Mouse (Mus musculus) limb, embryonic 14.5 days (tissue): ENCODE results near the gene Wdr83. TPM values are rescaled to one million over a fixed set of nuclear protein-coding genes. Genes with fewer than 3 reads are reported as not detected.

ENCODE experiments used
- ATAC-seq: fragments of 200-750 bp; cut with Nextera tagmentation; 2 replicates; pipeline ENCODE4 v1.8.0; 2017; ENCODE audit warnings: low read depth, moderate number of reproducible peaks, moderate TSS enrichment; ENCODE audit not compliant: low FRiP score
- DNase-seq: peaks from one replicate; pipeline ENCODE4 v3.0.0-alpha.2; 2015; ENCODE audit warnings: low spot score
- H3K27ac ChIP-seq: fragments of 300-500 bp; sonication (generic); replicated peaks from 2 replicates; pipeline ENCODE4 v1.5.1; 2014; ENCODE audit warnings: low read depth, mild to moderate bottlenecking, low read length, moderate library complexity, mixed read lengths
- H3K27me3 ChIP-seq: fragments of 300-500 bp; sonication (generic); 2 replicates; pipeline ENCODE4 v1.6.1; 2014; ENCODE audit warnings: low read length, mixed read lengths; ENCODE audit not compliant: control insufficient read depth, insufficient read depth
- H3K36me3 ChIP-seq: fragments of 300-500 bp; sonication (generic); 2 replicates; pipeline ENCODE4 v1.6.1; 2014; ENCODE audit warnings: mild to moderate bottlenecking, low read length, moderate library complexity, mixed read lengths; ENCODE audit not compliant: control insufficient read depth, insufficient read depth
- H3K4me1 ChIP-seq: fragments of 300-500 bp; sonication (generic); 2 replicates; pipeline ENCODE4 v1.6.1; 2014; ENCODE audit warnings: antibody characterized with exemption, low read length, mixed read lengths; ENCODE audit not compliant: control insufficient read depth, insufficient read depth
- H3K4me2 ChIP-seq: fragments of 300-500 bp; sonication (generic); replicated peaks from 2 replicates; pipeline ENCODE4 v1.6.1; 2014; ENCODE audit warnings: low read depth, mild to moderate bottlenecking, low read length, moderate library complexity; ENCODE audit not compliant: severe bottlenecking
- H3K4me3 ChIP-seq: fragments of 300-500 bp; sonication (generic); replicated peaks from 2 replicates; pipeline ENCODE4 v1.5.1; 2014; ENCODE audit warnings: low read length
- H3K9ac ChIP-seq: fragments of 300-500 bp; sonication (generic); 2 replicates; pipeline ENCODE4 v1.6.1; 2014; ENCODE audit warnings: mild to moderate bottlenecking, low read depth, low read length, moderate library complexity; ENCODE audit not compliant: severe bottlenecking
- H3K9me3 ChIP-seq: fragments of 300-500 bp; sonication (generic); 2 replicates; pipeline ENCODE4 v1.6.1; 2016; ENCODE audit warnings: low read length; ENCODE audit not compliant: control insufficient read depth
- POLR2A ChIP-seq: fragments of 200-500 bp; IDR thresholded peaks from 2 replicates; pipeline ENCODE4 v1.8.0; 2012; ENCODE audit warnings: inconsistent platforms, mild to moderate bottlenecking, moderate library complexity, borderline replicate concordance; ENCODE audit not compliant: insufficient read depth, insufficient read length; ENCODE audit errors: extremely low read depth
- WGBS: fragments of 180-500 bp; shearing (Covaris S2); extraction: QIAGEN DNeasy Blood & Tissue Kit; methylation state at CpG from one replicate; pipeline ENCODE4 v1.1.7; 2014; 5-methylcytosine and 5-hydroxymethylcytosine counted together
- microRNA-seq: library from miRNA; unstranded; fragments of <30 nt; microRNA quantifications from one replicate; pipeline ENCODE4, GENCODE M21; 2016
- polyA plus RNA-seq, 2 experiments: library from polyadenylated mRNA; depleted of rRNA in 1 of 2; stranded (reverse) in 1 of 2; unstranded in 1 of 2; fragments of >200 nt; fragmentation: Nextera tagmentation in 1 of 2; extraction: Ambion mirVana in 1 of 2; gene quantifications; 2 replicates each; pipeline versions ENCODE4 v1.2.1 to v1.2.3; 2012 to 2014

Wdr83 gene
- polyA plus RNA-seq, 2 experiments = 36.8 to 58.4 TPM

- Histone ChIP-seq H3K9me3 (no peaks in the 10 kb centered on the region), H3K27me3 (no peaks in the 10 kb centered on the region), H3K36me3 (peaks cover 48% of the 10 kb centered on the region), H3K4me1 (peaks cover 30% of the 10 kb centered on the region), H3K9ac (peak overlapping the region; percentile 97), H3K27ac (no peak overlapping the region), H3K4me3 (peak overlapping the region; percentile 100), H3K4me2 (peak overlapping the region; percentile 89)
- TF ChIP-seq POLR2A = no peak
- 23% methylated on average over 2 of the region's 2 CpGs for WGBS
- no peak for DNase-seq
- ATAC-seq = no peak
Measured at GRCm38 (mm10) chr8:85027922-85028321, 53.2 kb downstream of the Wdr83 start.

GRCm38 (mm10) chr8:85027516-85027855 is 53.6 kb downstream of the Wdr83 start:
- peak overlapping the region; percentile 88 for H3K27ac ChIP-seq
- peak overlapping the region; percentile 89 for H3K4me2 ChIP-seq
- ATAC-seq = no peak
- H3K27me3 ChIP-seq = no peaks in the 10 kb centered on the region
- no peaks in the 10 kb centered on the region for H3K9me3 ChIP-seq
- H3K36me3 ChIP-seq = peaks cover 47% of the 10 kb centered on the region
- peak overlapping the region; percentile 100 for H3K4me3 ChIP-seq
- no peak for TF ChIP-seq POLR2A
- DNase-seq = no peak
- 1% methylated on average over 13 of the region's 13 CpGs for WGBS
- H3K9ac ChIP-seq = peak overlapping the region; percentile 97
- peaks cover 30% of the 10 kb centered on the region for H3K4me1 ChIP-seq

- 0% methylated on average over 49 of the region's 75 CpGs for WGBS
- peak within 1 kb of the TSS; percentile 89 for H3K4me2 ChIP-seq
- DNase-seq = peak; percentile 98
- no peaks in the 10 kb centered on the region for H3K9me3 ChIP-seq
- peak; percentile 94; the same call in 1 of the 2 replicates for TF ChIP-seq POLR2A
- peak within 1 kb of the TSS; percentile 88 for H3K27ac ChIP-seq
- peaks cover 46% of the 10 kb centered on the region for H3K36me3 ChIP-seq
- peak within 1 kb of the TSS; percentile 100 for H3K4me3 ChIP-seq
- H3K4me1 ChIP-seq = peaks cover 30% of the 10 kb centered on the region
- peak; percentile 84 for ATAC-seq
- H3K9ac ChIP-seq = peak within 1 kb of the TSS; percentile 97
- H3K27me3 ChIP-seq = no peaks in the 10 kb centered on the region
Measured at GRCm38 (mm10) chr8:85026670-85027515, 54.2 kb downstream of the Wdr83 start, which contains the start of gene Trir. TSS of gene Trir (plus strand) at chr8:85026823.

- DNase-seq (peak; percentile 93), ATAC-seq (peak; percentile 95)
- H3K36me3 ChIP-seq = peaks cover 32% of the 10 kb centered on the region
- TF ChIP-seq POLR2A = no peak
- peak within 1 kb of the TSS; percentile 88 for H3K27ac ChIP-seq
- 6% methylated on average over 30 of the region's 30 CpGs for WGBS
- peaks cover 30% of the 10 kb centered on the region for H3K4me1 ChIP-seq
- peak within 1 kb of the TSS; percentile 89 for H3K4me2 ChIP-seq
- no peaks in the 10 kb centered on the region for H3K27me3 ChIP-seq
- H3K9ac ChIP-seq = peak within 1 kb of the TSS; percentile 72
- H3K4me3 ChIP-seq = peak within 1 kb of the TSS; percentile 100
- no peaks in the 10 kb centered on the region for H3K9me3 ChIP-seq
Measured at GRCm38 (mm10) chr8:85025098-85025932, 55.8 kb downstream of the Wdr83 start, which contains the start of gene Asna1. TSS of gene Asna1 (minus strand) at chr8:85025281.

Small RNA genes lying within 50 kb of the gene (microRNA-seq; reads per million reads assigned to microRNA genes)
- gene Gm23388 = 0.69 reads per million
- gene Mir7070 = 1.1 reads per million

Other genes with a start within 250 kb of the Wdr83 start
- gene Gadd45gip1, start 249.8 kb downstream of the Wdr83 start, polyA plus RNA-seq (2012; rRNA removed) = 39.8 and 45.6 TPM in 2 replicates
- gene Gadd45gip1, start 249.8 kb downstream of the Wdr83 start, polyA plus RNA-seq (2014; fragmentation: Nextera tagmentation; extraction: Ambion mirVana) = 43.2 and 44.9 TPM in 2 replicates
- 82.0 and 82.4 TPM in 2 replicates for gene Rad23a, start 240.6 kb downstream of the Wdr83 start, polyA plus RNA-seq (2012; rRNA removed)
- gene Rad23a, start 240.6 kb downstream of the Wdr83 start, polyA plus RNA-seq (2014; fragmentation: Nextera tagmentation; extraction: Ambion mirVana) = 104 and 109 TPM in 2 replicates
- gene Calr, start 234.4 kb downstream of the Wdr83 start, polyA plus RNA-seq (2012; rRNA removed) = 575 and 831 TPM in 2 replicates
- gene Calr, start 234.4 kb downstream of the Wdr83 start, polyA plus RNA-seq (2014; fragmentation: Nextera tagmentation; extraction: Ambion mirVana) = 802 and 827 TPM in 2 replicates
- gene Farsa, start 224.3 kb downstream of the Wdr83 start, polyA plus RNA-seq (2012; rRNA removed) = 105 and 123 TPM in 2 replicates
- 78.4 and 81.2 TPM in 2 replicates for gene Farsa, start 224.3 kb downstream of the Wdr83 start, polyA plus RNA-seq (2014; fragmentation: Nextera tagmentation; extraction: Ambion mirVana)
- gene Syce2, start 209.2 kb downstream of the Wdr83 start, polyA plus RNA-seq (2012; rRNA removed) = 30.5 and 36.9 TPM in 2 replicates
- 75.3 and 78.4 TPM in 2 replicates for gene Syce2, start 209.2 kb downstream of the Wdr83 start, polyA plus RNA-seq (2014; fragmentation: Nextera tagmentation; extraction: Ambion mirVana)
- 45.8 and 58.9 TPM in 2 replicates for gene Gcdh, start 187.4 kb downstream of the Wdr83 start, polyA plus RNA-seq (2012; rRNA removed)
- gene Gcdh, start 187.4 kb downstream of the Wdr83 start, polyA plus RNA-seq (2014; fragmentation: Nextera tagmentation; extraction: Ambion mirVana) = 29.8 and 34.5 TPM in 2 replicates
- 2.5 and 3.0 TPM in 2 replicates for gene Klf1, start 179.4 kb downstream of the Wdr83 start, polyA plus RNA-seq (2012; rRNA removed)
- 1.4 and 2.0 TPM in 2 replicates for gene Klf1, start 179.4 kb downstream of the Wdr83 start, polyA plus RNA-seq (2014; fragmentation: Nextera tagmentation; extraction: Ambion mirVana)
- 18.5 and 20.5 TPM in 2 replicates for gene Dnase2a, start 172.7 kb downstream of the Wdr83 start, polyA plus RNA-seq (2012; rRNA removed)
- 13.8 and 15.4 TPM in 2 replicates for gene Dnase2a, start 172.7 kb downstream of the Wdr83 start, polyA plus RNA-seq (2014; fragmentation: Nextera tagmentation; extraction: Ambion mirVana)
- gene Mast1, start 143.9 kb downstream of the Wdr83 start, polyA plus RNA-seq (2012; rRNA removed) = 0.36 and 0.50 TPM in 2 replicates
- 0.15 and 0.32 TPM in 2 replicates for gene Mast1, start 143.9 kb downstream of the Wdr83 start, polyA plus RNA-seq (2014; fragmentation: Nextera tagmentation; extraction: Ambion mirVana)
- not detected in 2 replicates for gene Rtbdn, start 134.3 kb downstream of the Wdr83 start, polyA plus RNA-seq (2012; rRNA removed)
- not detected in 2 replicates for gene Rtbdn, start 134.3 kb downstream of the Wdr83 start, polyA plus RNA-seq (2014; fragmentation: Nextera tagmentation; extraction: Ambion mirVana)
- gene Gm49661, start 111.9 kb downstream of the Wdr83 start, polyA plus RNA-seq (2012; rRNA removed) = 2.0 TPM in 1 of 2 replicates, not detected in the other
- not detected in 2 replicates for gene Gm49661, start 111.9 kb downstream of the Wdr83 start, polyA plus RNA-seq (2014; fragmentation: Nextera tagmentation; extraction: Ambion mirVana)
- 387 and 405 TPM in 2 replicates for gene Prdx2, start 111.7 kb downstream of the Wdr83 start, polyA plus RNA-seq (2012; rRNA removed)
- gene Prdx2, start 111.7 kb downstream of the Wdr83 start, polyA plus RNA-seq (2014; fragmentation: Nextera tagmentation; extraction: Ambion mirVana) = 839 and 877 TPM in 2 replicates
- 58.6 and 60.8 TPM in 2 replicates for gene Rnaseh2a, start 111.5 kb downstream of the Wdr83 start, polyA plus RNA-seq (2012; rRNA removed)
- 87.6 and 90.8 TPM in 2 replicates for gene Rnaseh2a, start 111.5 kb downstream of the Wdr83 start, polyA plus RNA-seq (2014; fragmentation: Nextera tagmentation; extraction: Ambion mirVana)
- gene Junb, start 102.6 kb downstream of the Wdr83 start, polyA plus RNA-seq (2012; rRNA removed) = 11.3 and 16.4 TPM in 2 replicates
- gene Junb, start 102.6 kb downstream of the Wdr83 start, polyA plus RNA-seq (2014; fragmentation: Nextera tagmentation; extraction: Ambion mirVana) = 16.9 and 18.0 TPM in 2 replicates
- 15.1 and 17.7 TPM in 2 replicates for gene Hook2, start 90.7 kb downstream of the Wdr83 start, polyA plus RNA-seq (2012; rRNA removed)
- gene Hook2, start 90.7 kb downstream of the Wdr83 start, polyA plus RNA-seq (2014; fragmentation: Nextera tagmentation; extraction: Ambion mirVana) = 17.4 and 18.1 TPM in 2 replicates
- 0.08 and 0.15 TPM in 2 replicates for gene Best2, start 66.8 kb downstream of the Wdr83 start, polyA plus RNA-seq (2012; rRNA removed)
- not detected in 2 replicates for gene Best2, start 66.8 kb downstream of the Wdr83 start, polyA plus RNA-seq (2014; fragmentation: Nextera tagmentation; extraction: Ambion mirVana)
- gene Asna1, start 56.0 kb downstream of the Wdr83 start, polyA plus RNA-seq (2012; rRNA removed) = 173 and 207 TPM in 2 replicates
- gene Asna1, start 56.0 kb downstream of the Wdr83 start, polyA plus RNA-seq (2014; fragmentation: Nextera tagmentation; extraction: Ambion mirVana) = 95.0 and 98.0 TPM in 2 replicates
- 163 and 168 TPM in 2 replicates for gene Trir, start 54.5 kb downstream of the Wdr83 start, polyA plus RNA-seq (2012; rRNA removed)
- gene Trir, start 54.5 kb downstream of the Wdr83 start, polyA plus RNA-seq (2014; fragmentation: Nextera tagmentation; extraction: Ambion mirVana) = 135 and 156 TPM in 2 replicates
- gene Tnpo2, start 44.4 kb downstream of the Wdr83 start, polyA plus RNA-seq (2012; rRNA removed) = 89.9 and 112 TPM in 2 replicates
- 16.9 and 18.0 TPM in 2 replicates for gene Tnpo2, start 44.4 kb downstream of the Wdr83 start, polyA plus RNA-seq (2014; fragmentation: Nextera tagmentation; extraction: Ambion mirVana)
- gene Fbxw9, start 21.3 kb downstream of the Wdr83 start, polyA plus RNA-seq (2012; rRNA removed) = 51.0 and 73.3 TPM in 2 replicates
- 28.6 and 30.5 TPM in 2 replicates for gene Fbxw9, start 21.3 kb downstream of the Wdr83 start, polyA plus RNA-seq (2014; fragmentation: Nextera tagmentation; extraction: Ambion mirVana)
- gene Gm5741, start 13.3 kb downstream of the Wdr83 start, polyA plus RNA-seq (2012; rRNA removed) = 0.99 TPM in 1 of 2 replicates, not detected in the other
- 0.74 and 1.6 TPM in 2 replicates for gene Gm5741, start 13.3 kb downstream of the Wdr83 start, polyA plus RNA-seq (2014; fragmentation: Nextera tagmentation; extraction: Ambion mirVana)
- 44.9 and 46.9 TPM in 2 replicates for gene Dhps, start 9.5 kb downstream of the Wdr83 start, polyA plus RNA-seq (2012; rRNA removed)
- gene Dhps, start 9.5 kb downstream of the Wdr83 start, polyA plus RNA-seq (2014; fragmentation: Nextera tagmentation; extraction: Ambion mirVana) = 46.1 and 47.7 TPM in 2 replicates
- 87.2 and 112 TPM in 2 replicates for gene Wdr83os, start 566 bp downstream of the Wdr83 start, polyA plus RNA-seq (2012; rRNA removed)
- 138 and 139 TPM in 2 replicates for gene Wdr83os, start 566 bp downstream of the Wdr83 start, polyA plus RNA-seq (2014; fragmentation: Nextera tagmentation; extraction: Ambion mirVana)
- 46.7 and 54.1 TPM in 2 replicates for gene Man2b1, start 2.0 kb upstream of the Wdr83 start, polyA plus RNA-seq (2012; rRNA removed)
- gene Man2b1, start 2.0 kb upstream of the Wdr83 start, polyA plus RNA-seq (2014; fragmentation: Nextera tagmentation; extraction: Ambion mirVana) = 32.9 and 34.2 TPM in 2 replicates
- gene Zfp791, start 41.8 kb upstream of the Wdr83 start, polyA plus RNA-seq (2012; rRNA removed) = 1.8 and 2.4 TPM in 2 replicates
- gene Zfp791, start 41.8 kb upstream of the Wdr83 start, polyA plus RNA-seq (2014; fragmentation: Nextera tagmentation; extraction: Ambion mirVana) = 0.77 and 1.8 TPM in 2 replicates
- gene Cks1brt, start 70.6 kb upstream of the Wdr83 start, polyA plus RNA-seq (2012; rRNA removed) = not detected in 2 replicates
- gene Cks1brt, start 70.6 kb upstream of the Wdr83 start, polyA plus RNA-seq (2014; fragmentation: Nextera tagmentation; extraction: Ambion mirVana) = not detected in 2 replicates
- gene Olfr371, start 144.7 kb upstream of the Wdr83 start, polyA plus RNA-seq (2012; rRNA removed) = not detected in 2 replicates
- not detected in 2 replicates for gene Olfr371, start 144.7 kb upstream of the Wdr83 start, polyA plus RNA-seq (2014; fragmentation: Nextera tagmentation; extraction: Ambion mirVana)
- 77.6 and 99.3 TPM in 2 replicates for gene Orc6, start 218.3 kb upstream of the Wdr83 start, polyA plus RNA-seq (2012; rRNA removed)
- gene Orc6, start 218.3 kb upstream of the Wdr83 start, polyA plus RNA-seq (2014; fragmentation: Nextera tagmentation; extraction: Ambion mirVana) = 95.2 and 99.2 TPM in 2 replicates
- 52.5 and 61.9 TPM in 2 replicates for gene Vps35, start 218.5 kb upstream of the Wdr83 start, polyA plus RNA-seq (2012; rRNA removed)
- 123 and 125 TPM in 2 replicates for gene Vps35, start 218.5 kb upstream of the Wdr83 start, polyA plus RNA-seq (2014; fragmentation: Nextera tagmentation; extraction: Ambion mirVana)